In genomic region chr2:101756069-101756753, GRCm38 (mm10) we compare ENCODE assay signal across 15 mouse cellular contexts.
DNase-seq lines count a peak whose midpoint lies in the region; ATAC-seq lines count a peak whose summit lies in the region.
"Had no signal": no experiment of that assay in that cellular context is flagged by ENCODE, and none has a peak within 500 bp of the region (broad histone marks: within the 10 kb centered on the region; RNA-seq: fewer than 3 reads in every experiment).

No protein-coding gene starts in this region.

- no peak for DNase-seq in midbrain, embryonic 10.5 days (ENCODE audit: low spot score)
- DNase-seq in midbrain, embryonic 14.5 days, result no peak
- peak; percentile 5 for DNase-seq in ZHBTc4 (ENCODE audit: low read depth, low spot score)
- peak; percentile 44 for DNase-seq in thymus, postnatal 4 days
- DNase-seq in heart, postnatal 14 days, result no peak
- DNase-seq in retina, postnatal 1 day, result no peak
- no peak for DNase-seq in gastrocnemius, postnatal 36 days
- DNase-seq: cerebellum, postnatal 14 days; kidney, postnatal 10 days; right cerebral cortex, postnatal 4 days had no signal

- no peaks in the 10 kb centered on the region for H3K36me3 ChIP-seq in midbrain, embryonic 10.5 days
- no peaks in the 10 kb centered on the region for H3K36me3 ChIP-seq in midbrain, embryonic 14.5 days (ENCODE audit: control insufficient read depth, insufficient read depth, low read length)
- H3K36me3 ChIP-seq: G1E had no signal

- peaks cover 45% of the 10 kb centered on the region for H3K4me1 ChIP-seq in midbrain, embryonic 10.5 days
- H3K4me1 ChIP-seq in midbrain, embryonic 14.5 days (ENCODE audit: control insufficient read depth, insufficient read depth, low read length), result peaks cover 16% of the 10 kb centered on the region

- 23% methylated on average over 7 of the region's 7 CpGs for WGBS in midbrain, embryonic 10.5 days
- WGBS in midbrain, embryonic 14.5 days, result 29% methylated on average over 7 of the region's 7 CpGs

- intact Hi-C loops in heart, postnatal 14 days (cut with DNase I), result no loop called here
- intact Hi-C loops in gastrocnemius, postnatal 36 days (cut with DNase I), result no loop called here

- no peak overlapping the region for H3K9ac ChIP-seq in midbrain, embryonic 14.5 days (replicated peaks; ENCODE audit: low read length)

- no peak for ATAC-seq in midbrain, embryonic 14.5 days (ENCODE audit: low FRiP score, low TSS enrichment)
- ATAC-seq in megakaryocyte-erythroid progenitor cell, adult 5-6 weeks (replicated peaks; ENCODE audit: low FRiP score, low TSS enrichment, poor library complexity, severe bottlenecking), result peak; percentile 34
- ATAC-seq: hindbrain, postnatal 0 days; lung, postnatal 0 days had no signal

- H3K27ac ChIP-seq in midbrain, embryonic 10.5 days (replicated peaks), result peak overlapping the region; percentile 84
- H3K27ac ChIP-seq in midbrain, embryonic 14.5 days (replicated peaks; ENCODE audit: low read depth, low read length), result no peak overlapping the region
- H3K27ac ChIP-seq: hindbrain, postnatal 0 days had no signal

- no peaks in the 10 kb centered on the region for H3K9me3 ChIP-seq in midbrain, embryonic 10.5 days (replicated peaks)
- no peaks in the 10 kb centered on the region for H3K9me3 ChIP-seq in midbrain, embryonic 14.5 days (ENCODE audit: control insufficient read depth, low read length)
- H3K9me3 ChIP-seq: G1E had no signal

- no peak overlapping the region for H3K4me2 ChIP-seq in midbrain, embryonic 14.5 days (ENCODE audit: low read length)

- H3K27me3 ChIP-seq in midbrain, embryonic 10.5 days (ENCODE audit: low read depth, poor library complexity, severe bottlenecking), result no peaks in the 10 kb centered on the region
- no peaks in the 10 kb centered on the region for H3K27me3 ChIP-seq in midbrain, embryonic 14.5 days (ENCODE audit: control insufficient read depth, insufficient read depth, low read length)

- H3K4me3 ChIP-seq in midbrain, embryonic 10.5 days, result no peak overlapping the region
- no peak overlapping the region for H3K4me3 ChIP-seq in midbrain, embryonic 14.5 days (replicated peaks; ENCODE audit: low read depth, low read length)
- H3K4me3 ChIP-seq: erythroblast, embryonic 14.5 days had no signal

Comparison
In these comparisons a context has a peak if more than half of its experiments do, and no peak if none do; other contexts are left out.
1. DNase-seq: peak in ZHBTc4 (single experiment) and thymus, postnatal 4 days (single experiment); none in midbrain, embryonic 10.5 days (single experiment), midbrain, embryonic 14.5 days (single experiment), heart, postnatal 14 days (0 of 2), retina, postnatal 1 day (single experiment) and gastrocnemius, postnatal 36 days (0 of 2).